8 mouse cellular contexts compared by ENCODE assay signal in genomic region chr11:101665636-101665992, GRCm38 (mm10). TPM values are rescaled to one million over a fixed set of nuclear protein-coding genes. Genes with fewer than 3 reads are reported as not detected.
DNase-seq lines count a peak whose midpoint lies in the region; ATAC-seq and TF ChIP-seq lines count a peak whose summit lies in the region.

No protein-coding gene starts in this region.

- H3K4me1 ChIP-seq in embryonic facial prominence, embryonic 10.5 days: peaks cover 45% of the 10 kb centered on the region
- peaks cover 6% of the 10 kb centered on the region for H3K4me1 ChIP-seq in hindbrain, postnatal 0 days (ENCODE audit: insufficient read depth, low read length)

- no peaks in the 10 kb centered on the region for H3K79me2 ChIP-seq in myocyte (ENCODE audit: control insufficient read depth, insufficient read depth)

- H3K9me3 ChIP-seq in embryonic facial prominence, embryonic 10.5 days: no peaks in the 10 kb centered on the region
- H3K9me3 ChIP-seq in hindbrain, postnatal 0 days (ENCODE audit: low read length): no peaks in the 10 kb centered on the region

- peak overlapping the region; percentile 84 for H3K4me3 ChIP-seq in layer of hippocampus, adult 2 months
- H3K4me3 ChIP-seq in embryonic facial prominence, embryonic 10.5 days: peak overlapping the region; percentile 71
- H3K4me3 ChIP-seq in hindbrain, postnatal 0 days (ENCODE audit: low read length): peak overlapping the region; percentile 47
- peak overlapping the region; percentile 33 for H3K4me3 ChIP-seq in myocyte

- no peak for TF ChIP-seq POLR2A in myocyte (IDR thresholded peaks at IDR 0.05; ENCODE audit: insufficient read length, low read depth)

- peak overlapping the region; percentile 49 for H3K9ac ChIP-seq in hindbrain, postnatal 0 days (replicated peaks; ENCODE audit: low read length)

- WGBS in embryonic facial prominence, embryonic 10.5 days: 1% methylated on average over 24 of the region's 24 CpGs
- WGBS in hindbrain, postnatal 0 days: under 1% methylated on average over 24 of the region's 24 CpGs

- ATAC-seq in hindbrain, postnatal 0 days: no peak; the same call in 1 of the 2 replicates

- peaks cover 13% of the 10 kb centered on the region for H3K27me3 ChIP-seq in embryonic facial prominence, embryonic 10.5 days (replicated peaks; ENCODE audit: low read depth, poor library complexity, severe bottlenecking)
- H3K27me3 ChIP-seq in hindbrain, postnatal 0 days (ENCODE audit: insufficient read depth, low read length): no peaks in the 10 kb centered on the region
- H3K27me3 ChIP-seq in myocyte (ENCODE audit: control insufficient read depth, insufficient read depth, insufficient read length): no peaks in the 10 kb centered on the region

- peak overlapping the region; percentile 16 for H3ac ChIP-seq in myocyte (ENCODE audit: control insufficient read depth, insufficient read length)

- no peak for DNase-seq in layer of hippocampus, adult 2 months (ENCODE audit: low spot score in 2 of 2)
- no peak for DNase-seq in layer of hippocampus, postnatal 14 days (ENCODE audit: low spot score in 2 of 2)
- DNase-seq in embryonic facial prominence, embryonic 10.5 days (ENCODE audit: low spot score): no peak
- DNase-seq in hindbrain, postnatal 0 days (ENCODE audit: low spot score): no peak
- DNase-seq in ovary, postnatal 14 days (ENCODE audit: low spot score): no peak
- no peak for DNase-seq in frontal cortex, postnatal 25 days (ENCODE audit: low spot score in 2 of 2)
- DNase-seq in thymus, postnatal 0 days (ENCODE audit: low spot score): no peak

- H3K4me2 ChIP-seq in hindbrain, postnatal 0 days (ENCODE audit: low read depth, low read length): peak overlapping the region; percentile 75
- peak overlapping the region; percentile 92 for H3K4me2 ChIP-seq in myocyte (ENCODE audit: low read depth)

- TF ChIP-seq CTCF in layer of hippocampus, adult 2 months (conservative IDR thresholded peaks at IDR 0.05): no peak
- TF ChIP-seq CTCF in hindbrain, postnatal 0 days (IDR thresholded peaks at IDR 0.05; ENCODE audit: low read depth): 0 out of 2 replicates have a peak, but pooled peaks have one; percentile 4

- H3K27ac ChIP-seq in layer of hippocampus, adult 2 months: peak overlapping the region; percentile 86
- peak overlapping the region; percentile 83 for H3K27ac ChIP-seq in embryonic facial prominence, embryonic 10.5 days (replicated peaks)
- peak overlapping the region; percentile 80 for H3K27ac ChIP-seq in hindbrain, postnatal 0 days

- no peaks in the 10 kb centered on the region for H3K36me3 ChIP-seq in embryonic facial prominence, embryonic 10.5 days (replicated peaks)
- no peaks in the 10 kb centered on the region for H3K36me3 ChIP-seq in hindbrain, postnatal 0 days (ENCODE audit: insufficient read depth, low read length)
- no peaks in the 10 kb centered on the region for H3K36me3 ChIP-seq in myocyte (ENCODE audit: control insufficient read depth, insufficient read depth)

TF ChIP-seq in myocyte, 11 proteins besides CTCF, POLR2A, EP300 and RAD21:
- TF ChIP-seq TCF12 (IDR thresholded peaks at IDR 0.05; ENCODE audit: insufficient read depth, poor library complexity, severe bottlenecking) (no peak), POLR2AphosphoS2 (IDR thresholded peaks at IDR 0.05; ENCODE audit: insufficient read length, low read depth) (no peak), CEBPB (IDR thresholded peaks at IDR 0.05; ENCODE audit: insufficient read depth, poor library complexity, severe bottlenecking) (no peak), MYOD1 (IDR thresholded peaks at IDR 0.05; ENCODE audit: control insufficient read depth in 1 of 3, insufficient read length in 2 of 3, low read depth in 2 of 3) (no peak), E2F4 (IDR thresholded peaks at IDR 0.05; ENCODE audit: insufficient read depth) (no peak), REST (IDR thresholded peaks at IDR 0.05; ENCODE audit: insufficient read depth, insufficient read length) (no peak), TCF3 (IDR thresholded peaks at IDR 0.05; ENCODE audit: insufficient read length, low read depth) (no peak), SRF (IDR thresholded peaks at IDR 0.05; ENCODE audit: control insufficient read depth, insufficient read length, low read depth) (no peak), MYOG (IDR thresholded peaks at IDR 0.05; ENCODE audit: control insufficient read depth in 1 of 3, insufficient read depth in 1 of 3, insufficient read length in 2 of 3, low read depth in 2 of 3) (no peak), MAX (IDR thresholded peaks at IDR 0.05; ENCODE audit: low read depth) (no peak), USF1 (IDR thresholded peaks at IDR 0.05; ENCODE audit: low read depth) (no peak)

RNA-seq across cellular contexts. Expression of gene Arl4d, which starts 0.3 kb away (rescaled TPM):
- total RNA-seq in layer of hippocampus, adult 2 months (2021): 10 to 100 TPM; 10.6 to 16.0 TPM
- 10 to 100 TPM; 12.6 to 14.2 TPM for total RNA-seq in layer of hippocampus, postnatal 14 days (2021)
- 3.3 and 5.1 TPM in 2 replicates for polyA plus RNA-seq in embryonic facial prominence, embryonic 10.5 days (2016; fragmentation: Nextera tagmentation; extraction: Ambion mirVana)
- 5.7 and 6.5 TPM in 2 replicates for total RNA-seq in hindbrain, postnatal 0 days (2014; rRNA removed)
- 6.2 TPM in 2 replicates for polyA plus RNA-seq in hindbrain, postnatal 0 days (2015; fragmentation: Nextera tagmentation; extraction: Ambion mirVana)
- 7.7 TPM for polyA plus RNA-seq in myocyte (2012; fragmentation: generic; extraction: Trizol)
- 3.0 and 3.1 TPM in 2 replicates for polyA plus RNA-seq in thymus, postnatal 0 days (2015; fragmentation: Nextera tagmentation; extraction: Ambion mirVana)

RNA-seq across cellular contexts. Expression of gene Rdm1, which starts 38.6 kb away (rescaled TPM):
- 1 to 10 TPM; 8.4 to 10.0 TPM for total RNA-seq in layer of hippocampus, adult 2 months (2021)
- 1 to 10 TPM; 4.7 to 6.3 TPM for total RNA-seq in layer of hippocampus, postnatal 14 days (2021)
- 28.2 and 29.4 TPM in 2 replicates for polyA plus RNA-seq in embryonic facial prominence, embryonic 10.5 days (2016; fragmentation: Nextera tagmentation; extraction: Ambion mirVana)
- total RNA-seq in hindbrain, postnatal 0 days (2014; rRNA removed): 12.4 and 15.2 TPM in 2 replicates
- polyA plus RNA-seq in hindbrain, postnatal 0 days (2015; fragmentation: Nextera tagmentation; extraction: Ambion mirVana): 13.8 and 15.9 TPM in 2 replicates
- 8.5 TPM for polyA plus RNA-seq in myocyte (2012; fragmentation: generic; extraction: Trizol)
- polyA plus RNA-seq in thymus, postnatal 0 days (2015; fragmentation: Nextera tagmentation; extraction: Ambion mirVana): 44.5 and 46.0 TPM in 2 replicates

Comparison
In these comparisons a context has a peak if more than half of its experiments do, and no peak if none do; other contexts are left out.
1. H3K4me3 ChIP-seq: peak in every context shown above with its lines; median percentile 84 in layer of hippocampus, adult 2 months; 71 in embryonic facial prominence, embryonic 10.5 days; 47 in hindbrain, postnatal 0 days; 33 in myocyte.